Mouse (Mus musculus) intestine, embryonic 15.5 days (tissue): Measurements from ENCODE around the gene Tex9. TPM values are rescaled to one million over a fixed set of nuclear protein-coding genes. Genes with fewer than 3 reads are reported as not detected.

Experiments
- ATAC-seq: fragments of 200-750 bp; cut with Nextera tagmentation; 2 replicates; pipeline ENCODE4 v1.8.0; 2017; ENCODE audit warnings: moderate TSS enrichment, moderate library complexity
- H3K27ac ChIP-seq: fragments of 300-500 bp; sonication (generic); 2 replicates; pipeline ENCODE4 v1.5.1; 2015; ENCODE audit warnings: mild to moderate bottlenecking, inconsistent platforms
- H3K27me3 ChIP-seq: fragments of 300-500 bp; sonication (generic); replicated peaks from 2 replicates; pipeline ENCODE4 v1.6.1; 2015; ENCODE audit warnings: inconsistent platforms
- H3K36me3 ChIP-seq: fragments of 300-500 bp; sonication (generic); 2 replicates; pipeline ENCODE4 v1.6.1; 2015; ENCODE audit warnings: inconsistent platforms
- H3K4me1 ChIP-seq: fragments of 300-500 bp; sonication (generic); replicated peaks from 2 replicates; pipeline ENCODE4 v1.6.1; 2015; ENCODE audit warnings: inconsistent platforms
- H3K4me2 ChIP-seq: fragments of 300-500 bp; sonication (generic); replicated peaks from 2 replicates; pipeline ENCODE4 v1.6.1; 2015; ENCODE audit warnings: mild to moderate bottlenecking, inconsistent platforms
- H3K4me3 ChIP-seq: fragments of 300-500 bp; sonication (generic); replicated peaks from 2 replicates; pipeline ENCODE4 v1.5.1; 2015; ENCODE audit warnings: inconsistent platforms
- H3K9ac ChIP-seq: fragments of 300-500 bp; sonication (generic); 2 replicates; pipeline ENCODE4 v1.6.1; 2015; ENCODE audit warnings: inconsistent platforms
- H3K9me3 ChIP-seq: fragments of 300-500 bp; sonication (generic); 2 replicates; pipeline ENCODE4 v1.6.1; 2016; ENCODE audit warnings: inconsistent platforms
- WGBS: fragments of 180-500 bp; shearing (Covaris S2); methylation state at CpG from one replicate; pipeline ENCODE4 v1.1.7; 2015; 5-methylcytosine and 5-hydroxymethylcytosine counted together
- polyA plus RNA-seq: library from polyadenylated mRNA; unstranded; fragments of >200 nt; fragmentation: Nextera tagmentation; extraction: Ambion mirVana; gene quantifications from 2 replicates; pipeline ENCODE4 v1.2.1, GENCODE M21; 2015

Gene Tex9
- polyA plus RNA-seq, 1 experiment from 2014 or later: 21.1 TPM

- H3K9me3 ChIP-seq: no peaks in the 10 kb centered on the region
- no peaks in the 10 kb centered on the region for H3K4me1 ChIP-seq
- no peaks in the 10 kb centered on the region for H3K27me3 ChIP-seq
- no peak overlapping the region for H3K9ac ChIP-seq
- no peak overlapping the region for H3K4me3 ChIP-seq
- H3K27ac ChIP-seq: no peak overlapping the region
- H3K4me2 ChIP-seq: no peak overlapping the region
- ATAC-seq: no peak
- no peaks in the 10 kb centered on the region for H3K36me3 ChIP-seq
These were observed 27.2 kb upstream of the Tex9 start for GRCm38 (mm10) chr9:72519246-72519645.

- Histone ChIP-seq H3K36me3 (no peaks in the 10 kb centered on the region), H3K4me1 (no peaks in the 10 kb centered on the region), H3K9ac (no peak overlapping the region), H3K27ac (no peak overlapping the region), H3K9me3 (no peaks in the 10 kb centered on the region), H3K27me3 (no peaks in the 10 kb centered on the region), H3K4me3 (no peak overlapping the region), H3K4me2 (no peak overlapping the region)
- ATAC-seq: no peak
These were observed 23.4 kb upstream of the Tex9 start for GRCm38 (mm10) chr9:72515366-72515765.

- H3K4me3 ChIP-seq: no peak overlapping the region
- no peaks in the 10 kb centered on the region for H3K9me3 ChIP-seq
- H3K36me3 ChIP-seq: no peaks in the 10 kb centered on the region
- no peaks in the 10 kb centered on the region for H3K4me1 ChIP-seq
- H3K4me2 ChIP-seq: no peak overlapping the region
- 62% methylated on average over 11 of the region's 11 CpGs for WGBS
- no peak for ATAC-seq
- H3K27me3 ChIP-seq: no peaks in the 10 kb centered on the region
- H3K27ac ChIP-seq: no peak overlapping the region
- no peak overlapping the region for H3K9ac ChIP-seq
These were observed 20.4 kb upstream of the Tex9 start for GRCm38 (mm10) chr9:72512229-72512981.

GRCm38 (mm10) chr9:72497171-72497570 lies 5.2 kb upstream of the Tex9 start:
- H3K4me2 ChIP-seq: no peak overlapping the region
- no peaks in the 10 kb centered on the region for H3K36me3 ChIP-seq
- no peaks in the 10 kb centered on the region for H3K27me3 ChIP-seq
- no peak overlapping the region for H3K27ac ChIP-seq
- no peaks in the 10 kb centered on the region for H3K9me3 ChIP-seq
- WGBS: 78% methylated on average over 3 of the region's 3 CpGs
- ATAC-seq: no peak
- no peak overlapping the region for H3K9ac ChIP-seq
- H3K4me3 ChIP-seq: no peak overlapping the region
- peaks cover 2% of the 10 kb centered on the region; the same call in 1 of the 2 replicates for H3K4me1 ChIP-seq

GRCm38 (mm10) chr9:72496691-72497090 lies 4.7 kb upstream of the Tex9 start:
- 73% methylated on average over 2 of the region's 2 CpGs for WGBS
- H3K27me3 ChIP-seq: no peaks in the 10 kb centered on the region
- peaks cover 3% of the 10 kb centered on the region; the same call in 1 of the 2 replicates for H3K4me1 ChIP-seq
- no peak overlapping the region for H3K4me2 ChIP-seq
- H3K9ac ChIP-seq: no peak overlapping the region
- no peak overlapping the region for H3K27ac ChIP-seq
- H3K4me3 ChIP-seq: no peak overlapping the region
- H3K36me3 ChIP-seq: no peaks in the 10 kb centered on the region
- H3K9me3 ChIP-seq: no peaks in the 10 kb centered on the region
- ATAC-seq: no peak

GRCm38 (mm10) chr9:72493984-72494685 lies 2.1 kb upstream of the Tex9 start:
- no peaks in the 10 kb centered on the region for H3K9me3 ChIP-seq
- no peak overlapping the region for H3K4me3 ChIP-seq
- H3K36me3 ChIP-seq: no peaks in the 10 kb centered on the region
- no peak overlapping the region for H3K4me2 ChIP-seq
- WGBS: 78% methylated on average over 3 of the region's 3 CpGs
- peak; percentile 28 for ATAC-seq
- H3K27me3 ChIP-seq: no peaks in the 10 kb centered on the region
- H3K9ac ChIP-seq: no peak overlapping the region
- H3K4me1 ChIP-seq: peaks cover 3% of the 10 kb centered on the region; the same call in 1 of the 2 replicates
- H3K27ac ChIP-seq: no peak overlapping the region

GRCm38 (mm10) chr9:72493465-72493864 lies 1.5 kb upstream of the Tex9 start:
- ATAC-seq: no peak
- no peaks in the 10 kb centered on the region for H3K27me3 ChIP-seq
- no peak overlapping the region for H3K9ac ChIP-seq
- no peaks in the 10 kb centered on the region for H3K9me3 ChIP-seq
- H3K4me2 ChIP-seq: no peak overlapping the region
- no peak overlapping the region for H3K4me3 ChIP-seq
- H3K36me3 ChIP-seq: no peaks in the 10 kb centered on the region
- WGBS: 80% methylated on average over 2 of the region's 2 CpGs
- peaks cover 3% of the 10 kb centered on the region; the same call in 1 of the 2 replicates for H3K4me1 ChIP-seq
- H3K27ac ChIP-seq: no peak overlapping the region

- Histone ChIP-seq H3K4me3 (peak overlapping the region; percentile 63), H3K27me3 (no peaks in the 10 kb centered on the region), H3K4me2 (peak overlapping the region; percentile 79), H3K9ac (peak overlapping the region; percentile 41), H3K36me3 (no peaks in the 10 kb centered on the region), H3K4me1 (peaks cover 3% of the 10 kb centered on the region; the same call in 1 of the 2 replicates), H3K27ac (peak overlapping the region; percentile 32), H3K9me3 (no peaks in the 10 kb centered on the region)
- WGBS: under 1% methylated on average over 32 of the region's 32 CpGs
- ATAC-seq: peak; percentile 97
These were observed 336 bp downstream of the Tex9 start for GRCm38 (mm10) chr9:72491559-72492193.

GRCm38 (mm10) chr9:72489131-72489530 lies 2.9 kb downstream of the Tex9 start:
- Histone ChIP-seq H3K27ac (no peak overlapping the region), H3K9me3 (no peaks in the 10 kb centered on the region), H3K4me2 (no peak overlapping the region), H3K9ac (no peak overlapping the region), H3K4me3 (no peak overlapping the region), H3K4me1 (peaks cover 3% of the 10 kb centered on the region; the same call in 1 of the 2 replicates), H3K36me3 (no peaks in the 10 kb centered on the region), H3K27me3 (no peaks in the 10 kb centered on the region)
- ATAC-seq: no peak
- WGBS: 95% methylated on average over 5 of the region's 5 CpGs

GRCm38 (mm10) chr9:72488523-72488922 lies 3.5 kb downstream of the Tex9 start:
- H3K4me2 ChIP-seq: no peak overlapping the region
- no peak overlapping the region for H3K4me3 ChIP-seq
- H3K9me3 ChIP-seq: no peaks in the 10 kb centered on the region
- H3K4me1 ChIP-seq: peaks cover 3% of the 10 kb centered on the region; the same call in 1 of the 2 replicates
- H3K9ac ChIP-seq: no peak overlapping the region
- ATAC-seq: no peak
- H3K36me3 ChIP-seq: no peaks in the 10 kb centered on the region
- no peak overlapping the region for H3K27ac ChIP-seq
- no peaks in the 10 kb centered on the region for H3K27me3 ChIP-seq

- H3K4me1 ChIP-seq: no peaks in the 10 kb centered on the region
- 0 out of 2 replicates have a peak, but pooled peaks cover 3% of the 10 kb centered on the region for H3K36me3 ChIP-seq
- no peak overlapping the region for H3K27ac ChIP-seq
- ATAC-seq: no peak
- H3K4me3 ChIP-seq: no peak overlapping the region
- no peaks in the 10 kb centered on the region for H3K9me3 ChIP-seq
- no peak overlapping the region for H3K9ac ChIP-seq
- 81% methylated on average over 1 of the region's 1 CpGs for WGBS
- H3K27me3 ChIP-seq: no peaks in the 10 kb centered on the region
- H3K4me2 ChIP-seq: no peak overlapping the region
These were observed 12.7 kb downstream of the Tex9 start for GRCm38 (mm10) chr9:72479276-72479675.

- ATAC-seq: no peak
- 76% methylated on average over 6 of the region's 6 CpGs for WGBS
- Histone ChIP-seq H3K9ac (no peak overlapping the region), H3K4me1 (no peaks in the 10 kb centered on the region), H3K27ac (no peak overlapping the region), H3K4me2 (no peak overlapping the region), H3K4me3 (no peak overlapping the region), H3K27me3 (no peaks in the 10 kb centered on the region), H3K36me3 (0 out of 2 replicates have a peak, but pooled peaks cover 3% of the 10 kb centered on the region), H3K9me3 (no peaks in the 10 kb centered on the region)
These were observed 14.7 kb downstream of the Tex9 start for GRCm38 (mm10) chr9:72477306-72477705.
